Mouse (Mus musculus): ENCODE results near the gene Hyal1. TPM values are rescaled to one million over a fixed set of nuclear protein-coding genes. Genes with fewer than 3 reads are reported as not detected.

The Hyal1 gene
- polyA plus RNA-seq, 1 experiment: 3.7 TPM

GRCm38 (mm10) chr9:107629901-107630425, 53.2 kb downstream of the Hyal1 start:
- DNase-seq (ENCODE audit: low read depth in 1 of 2, low spot score in 2 of 2): no peak

DNA sequence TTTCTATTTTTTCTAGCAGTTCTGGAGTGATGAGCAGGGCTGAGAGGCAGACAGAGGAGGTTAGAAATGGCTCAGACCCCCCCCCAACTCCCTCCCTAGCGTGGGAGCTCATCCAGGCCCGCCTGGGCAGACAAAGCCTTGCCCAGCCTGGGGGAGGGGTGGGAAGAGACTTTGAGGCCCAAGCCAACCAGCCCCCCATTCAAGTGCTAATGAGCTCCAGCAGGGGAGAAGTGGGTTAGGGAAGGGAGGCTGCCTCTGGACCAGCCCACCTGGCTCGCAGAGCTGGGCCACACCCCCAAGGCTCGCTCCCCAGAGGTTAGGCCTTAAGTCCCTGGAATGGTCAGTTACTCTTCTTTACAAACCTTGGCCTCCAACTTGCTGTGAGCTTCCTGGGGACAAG, 53.8 kb downstream of the Hyal1 start:
- H3K4me3 ChIP-seq (ENCODE audit: extremely low read depth, insufficient read depth, insufficient read length): no peak overlapping the region
- H3K36me3 ChIP-seq (ENCODE audit: control insufficient read depth, insufficient read depth, low read length): peaks cover 12% of the 10 kb centered on the region
- DNase-seq (ENCODE audit: low read depth in 1 of 2, low spot score in 2 of 2): no peak
- TF ChIP-seq POLR2A (IDR thresholded peaks at IDR 0.05; ENCODE audit: low read depth, low read length): no peak
- WGBS: 53% methylated on average over 4 of the region's 4 CpGs
- H3K4me1 ChIP-seq (ENCODE audit: control insufficient read depth, insufficient read depth, insufficient read length): peaks cover 68% of the 10 kb centered on the region; the same call in 1 of the 2 replicates
- H3K27me3 ChIP-seq (ENCODE audit: control insufficient read depth, insufficient read depth, low read length): no peaks in the 10 kb centered on the region
- H3K27ac ChIP-seq (ENCODE audit: insufficient read depth, low read length): peak overlapping the region; percentile 95

More at GRCm38 (mm10) chr9:107629901-107630425, 53.2 kb downstream of the Hyal1 start:
- no peaks in the 10 kb centered on the region for H3K27me3 ChIP-seq (ENCODE audit: control insufficient read depth, insufficient read depth, low read length)
- peaks cover 14% of the 10 kb centered on the region for H3K36me3 ChIP-seq (ENCODE audit: control insufficient read depth, insufficient read depth, low read length)
- 40% methylated on average over 14 of the region's 14 CpGs for WGBS
- H3K27ac ChIP-seq (ENCODE audit: insufficient read depth, low read length): peak overlapping the region; percentile 95
- no peak for TF ChIP-seq CTCF (IDR thresholded peaks at IDR 0.05; ENCODE audit: extremely low read depth, insufficient read depth, insufficient read length, insufficient replicate concordance)
- no peak for TF ChIP-seq POLR2A (IDR thresholded peaks at IDR 0.05; ENCODE audit: low read depth, low read length)
- peaks cover 74% of the 10 kb centered on the region; the same call in 1 of the 2 replicates for H3K4me1 ChIP-seq (ENCODE audit: control insufficient read depth, insufficient read depth, insufficient read length)
- no peak overlapping the region; the same call in 1 of the 2 replicates for H3K4me3 ChIP-seq (ENCODE audit: extremely low read depth, insufficient read depth, insufficient read length)

Other genes starting within 250 kb of the Hyal1 start
- 11.0 and 12.2 TPM in 2 replicates for gene Hemk1, start 238.6 kb upstream of the Hyal1 start, polyA plus RNA-seq (2012; rRNA removed)
- 0.29 and 0.50 TPM in 2 replicates for gene 6430571L13Rik, start 236.3 kb upstream of the Hyal1 start, polyA plus RNA-seq (2012; rRNA removed)
- gene Cacna2d2, start 177.3 kb upstream of the Hyal1 start, polyA plus RNA-seq (2012; rRNA removed): 1.6 and 2.2 TPM in 2 replicates
- 28.6 and 33.4 TPM in 2 replicates for gene Tmem115, start 43.0 kb upstream of the Hyal1 start, polyA plus RNA-seq (2012; rRNA removed)
- 33.1 and 42.8 TPM in 2 replicates for gene Cyb561d2, start 34.7 kb upstream of the Hyal1 start, polyA plus RNA-seq (2012; rRNA removed)
- 24.4 and 26.3 TPM in 2 replicates for gene Nprl2, start 34.7 kb upstream of the Hyal1 start, polyA plus RNA-seq (2012; rRNA removed)
- gene Zmynd10, start 29.6 kb upstream of the Hyal1 start, polyA plus RNA-seq (2012; rRNA removed): 0.84 and 0.88 TPM in 2 replicates
- gene Rassf1, start 25.4 kb upstream of the Hyal1 start, polyA plus RNA-seq (2012; rRNA removed): 20.9 and 23.5 TPM in 2 replicates
- gene Tusc2, start 13.7 kb upstream of the Hyal1 start, polyA plus RNA-seq (2012; rRNA removed): 32.5 and 49.1 TPM in 2 replicates
- 38.1 and 44.3 TPM in 2 replicates for gene Hyal2, start 9.0 kb upstream of the Hyal1 start, polyA plus RNA-seq (2012; rRNA removed)
- gene Naa80, start 2.0 kb downstream of the Hyal1 start, polyA plus RNA-seq (2012; rRNA removed): 34.1 and 36.8 TPM in 2 replicates
- gene Hyal3, start 3.9 kb downstream of the Hyal1 start, polyA plus RNA-seq (2012; rRNA removed): 0.54 and 1.00 TPM in 2 replicates
- 71.2 and 78.3 TPM in 2 replicates for gene Ifrd2, start 10.7 kb downstream of the Hyal1 start, polyA plus RNA-seq (2012; rRNA removed)
- 3.3 TPM in 2 replicates for gene Sema3b, start 32.3 kb downstream of the Hyal1 start, polyA plus RNA-seq (2012; rRNA removed)
- gene Gnai2, start 58.4 kb downstream of the Hyal1 start, polyA plus RNA-seq (2012; rRNA removed): 752 and 1,030 TPM in 2 replicates
- gene Slc38a3, start 92.6 kb downstream of the Hyal1 start, polyA plus RNA-seq (2012; rRNA removed): 10.6 and 13.9 TPM in 2 replicates
- gene Gnat1, start 102.8 kb downstream of the Hyal1 start, polyA plus RNA-seq (2012; rRNA removed): not detected in 2 replicates
- 61.1 and 61.6 TPM in 2 replicates for gene Sema3f, start 133.5 kb downstream of the Hyal1 start, polyA plus RNA-seq (2012; rRNA removed)
- 70.3 and 76.0 TPM in 2 replicates for gene Rbm5, start 194.1 kb downstream of the Hyal1 start, polyA plus RNA-seq (2012; rRNA removed)

All from spleen, adult 2 months (tissue).